In the genomic region with DNA sequence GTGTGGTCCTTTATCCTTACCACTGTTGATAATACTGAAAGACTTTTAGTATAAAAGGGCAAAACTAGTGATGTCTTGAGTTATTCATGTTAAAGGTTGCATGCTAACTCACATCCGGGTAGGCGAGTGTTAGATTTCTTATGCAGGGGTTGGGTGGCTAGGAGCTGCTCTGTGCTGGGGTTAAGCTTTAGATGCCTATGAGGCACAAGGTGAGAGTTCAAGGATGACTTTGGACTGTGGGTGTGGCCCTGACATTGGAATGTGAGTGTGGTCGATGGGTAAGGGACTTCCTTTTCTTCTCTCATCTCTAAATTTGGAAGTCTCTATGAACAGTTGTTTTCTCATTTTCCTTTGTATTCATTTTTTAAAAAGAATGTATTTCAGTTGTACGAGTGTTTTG, we compare ENCODE assay signal across 26 mouse cellular contexts. TPM values are rescaled to one million over a fixed set of nuclear protein-coding genes. Genes with fewer than 3 reads are reported as not detected.
DNase-seq lines count a peak whose midpoint lies in the region; ATAC-seq lines count a peak whose summit lies in the region.
"Had no signal": no experiment of that assay in that cellular context is flagged by ENCODE, and none has a peak within 500 bp of the region (broad histone marks: within the 10 kb centered on the region; RNA-seq: fewer than 3 reads in every experiment).

No protein-coding gene starts in this region.

- no peak overlapping the region for H3K4me3 ChIP-seq in heart, embryonic 10.5 days
- H3K4me3 ChIP-seq in heart, embryonic 11.5 days (ENCODE audit: low read depth, low read length), result no peak overlapping the region
- H3K4me3 ChIP-seq: embryonic facial prominence, embryonic 13.5 days; embryonic facial prominence, embryonic 15.5 days; erythroblast, embryonic 14.5 days; forebrain, embryonic 10.5 days; forebrain, embryonic 12.5 days had no signal

- H3K9me3 ChIP-seq in heart, embryonic 10.5 days, result no peaks in the 10 kb centered on the region
- H3K9me3 ChIP-seq in heart, embryonic 11.5 days (replicated peaks; ENCODE audit: control insufficient read depth, low read length), result no peaks in the 10 kb centered on the region
- H3K9me3 ChIP-seq: embryonic facial prominence, embryonic 13.5 days; embryonic facial prominence, embryonic 15.5 days; forebrain, embryonic 10.5 days; forebrain, embryonic 12.5 days had no signal

- H3K27me3 ChIP-seq in heart, embryonic 10.5 days (ENCODE audit: insufficient read depth, poor library complexity, severe bottlenecking), result no peaks in the 10 kb centered on the region
- H3K27me3 ChIP-seq in heart, embryonic 11.5 days (ENCODE audit: control insufficient read depth, insufficient read depth, low read length), result no peaks in the 10 kb centered on the region
- H3K27me3 ChIP-seq: CH12.LX; embryonic facial prominence, embryonic 13.5 days; embryonic facial prominence, embryonic 15.5 days; forebrain, embryonic 12.5 days had no signal

- peak; percentile 63 for DNase-seq in heart, embryonic 10.5 days (ENCODE audit: low spot score)
- DNase-seq in ES-CJ7 (ENCODE audit: low read depth, low spot score) (peak; percentile 75), ZHBTc4 (ENCODE audit: low read depth, low spot score) (peak; percentile 65)
- no peak for DNase-seq in lung, postnatal 14 days
- DNase-seq: adrenal gland, adult 2 months; adrenal gland, postnatal 10 days; adrenal gland, postnatal 25 days; B cell, adult 2 months; cerebellum, adult 11 months; cerebellum, adult 18-20 months; cerebellum, adult 8-10 months; cerebellum, adult 9-11 months; cerebellum, postnatal 14 days; cerebellum, postnatal 36 days; embryo, embryonic 11 days had no signal

- no peak overlapping the region for H3K9ac ChIP-seq in heart, embryonic 11.5 days (ENCODE audit: low read depth, low read length)
- H3K9ac ChIP-seq: embryonic facial prominence, embryonic 13.5 days; embryonic facial prominence, embryonic 15.5 days; forebrain, embryonic 12.5 days had no signal

- no peak overlapping the region for H3K27ac ChIP-seq in heart, embryonic 10.5 days
- no peak overlapping the region for H3K27ac ChIP-seq in heart, embryonic 11.5 days (ENCODE audit: low read depth, low read length)
- H3K27ac ChIP-seq: embryonic facial prominence, embryonic 13.5 days; embryonic facial prominence, embryonic 15.5 days; forebrain, embryonic 10.5 days; forebrain, embryonic 12.5 days had no signal

- ATAC-seq in heart, embryonic 11.5 days (replicated peaks; ENCODE audit: insufficient number of reproducible peaks, low FRiP score, low TSS enrichment), result no peak
- ATAC-seq: CD4-positive, CD25-positive, alpha-beta regulatory T cell, adult 4 months; forebrain, embryonic 14.5 days; forebrain, embryonic 16.5 days had no signal

- H3K4me2 ChIP-seq in heart, embryonic 11.5 days, result no peak overlapping the region
- H3K4me2 ChIP-seq: embryonic facial prominence, embryonic 13.5 days; embryonic facial prominence, embryonic 15.5 days; forebrain, embryonic 12.5 days had no signal

- WGBS in heart, embryonic 10.5 days, result 74% methylated on average over 4 of the region's 4 CpGs
- 68% methylated on average over 4 of the region's 4 CpGs for WGBS in heart, embryonic 11.5 days (ENCODE audit: insufficient replicate concordance)

- no peaks in the 10 kb centered on the region for H3K36me3 ChIP-seq in heart, embryonic 10.5 days
- no peaks in the 10 kb centered on the region for H3K36me3 ChIP-seq in heart, embryonic 11.5 days (ENCODE audit: control insufficient read depth, insufficient read depth, low read length)
- H3K36me3 ChIP-seq: embryonic facial prominence, embryonic 13.5 days; embryonic facial prominence, embryonic 15.5 days; forebrain, embryonic 10.5 days; forebrain, embryonic 12.5 days had no signal

- H3K4me1 ChIP-seq in heart, embryonic 10.5 days, result peaks cover 7% of the 10 kb centered on the region
- H3K4me1 ChIP-seq in heart, embryonic 11.5 days (ENCODE audit: control insufficient read depth, insufficient read depth, low read length), result peaks cover 5% of the 10 kb centered on the region; the same call in 1 of the 2 replicates

RNA-seq across cellular contexts. Expression of a gene that starts 7.0 kb away (rescaled TPM):
- polyA plus RNA-seq in heart, embryonic 10.5 days (2016; fragmentation: Nextera tagmentation; extraction: Ambion mirVana), result 6.4 and 11.0 TPM in 2 replicates
- 7.7 and 15.2 TPM in 2 replicates for polyA plus RNA-seq in heart, embryonic 11.5 days (2014; fragmentation: Nextera tagmentation; extraction: Ambion mirVana)
- polyA plus RNA-seq: adrenal gland, adult 2 months; CD4-positive, CD25-positive, alpha-beta regulatory T cell, adult 4 months; embryonic facial prominence, embryonic 11.5 days; erythroblast, embryonic 14.5 days had no signal
